Mouse (Mus musculus) inflammation-experienced regulatory T-cells, adult 6 months (primary cell): ENCODE measurements around the gene Fam149b. TPM values are rescaled to one million over a fixed set of nuclear protein-coding genes. Genes with fewer than 3 reads are reported as not detected.
"Not testable (repeated sequence)": the region's sequence is repeated elsewhere in the genome, so short reads cannot be mapped to it uniquely, and the experiment has no call there.

Source experiments
- ATAC-seq: one replicate; pipeline ENCODE4 v1.8.0; 2017
- polyA plus RNA-seq, 3 experiments: library from polyadenylated mRNA; unstranded; fragments of 100-300 nt; shearing (Covaris generic); gene quantifications; one replicate each; pipeline ENCODE4 v1.2.1; 2017

The Fam149b gene
- 10 to 100 TPM; 49.6 to 75.9 (median 55.1) TPM for polyA plus RNA-seq

GRCm38 (mm10) chr14:20347991-20348541 is at the start of gene Fam149b, which contains the start of gene Ecd:
Gene Fam149b (plus strand): TSS chr14:20348162.
Gene Ecd (minus strand): TSS chr14:20348121.
- ATAC-seq, result peak; percentile 96

- not testable (repeated sequence) for ATAC-seq
Observed at GRCm38 (mm10) chr14:20305085-20305484, 42.9 kb upstream of the Fam149b start.

GRCm38 (mm10) chr14:20315137-20315536 is 32.8 kb upstream of the Fam149b start:
- ATAC-seq, result no peak

GRCm38 (mm10) chr14:20319420-20319819 is 28.5 kb upstream of the Fam149b start:
- peak; percentile 46 for ATAC-seq

GRCm38 (mm10) chr14:20324196-20324595 is 23.8 kb upstream of the Fam149b start:
- no peak for ATAC-seq

GRCm38 (mm10) chr14:20328474-20328873 is 19.5 kb upstream of the Fam149b start:
- no peak for ATAC-seq

GRCm38 (mm10) chr14:20331316-20331715 is 16.6 kb upstream of the Fam149b start:
- ATAC-seq, result no peak

- no peak for ATAC-seq
Observed at GRCm38 (mm10) chr14:20339415-20339814, 8.5 kb upstream of the Fam149b start.

- peak; percentile 60 for ATAC-seq
Observed at GRCm38 (mm10) chr14:20340149-20340548, 7.8 kb upstream of the Fam149b start.

GRCm38 (mm10) chr14:20340866-20341265 is 7.1 kb upstream of the Fam149b start:
- ATAC-seq, result peak; percentile 79

- no peak for ATAC-seq
Observed at GRCm38 (mm10) chr14:20345885-20346284, 2.1 kb upstream of the Fam149b start.

- ATAC-seq, result peak; percentile 60
Observed at GRCm38 (mm10) chr14:20347441-20347990, 446 bp upstream of the Fam149b start.

GRCm38 (mm10) chr14:20363230-20363629 is 15.3 kb downstream of the Fam149b start:
- no peak for ATAC-seq

- no peak for ATAC-seq
Observed at GRCm38 (mm10) chr14:20368271-20368670, 20.3 kb downstream of the Fam149b start.

- no peak for ATAC-seq
Observed at GRCm38 (mm10) chr14:20370798-20371197, 22.8 kb downstream of the Fam149b start.

- no peak for ATAC-seq
Observed at GRCm38 (mm10) chr14:20371854-20372253, 23.9 kb downstream of the Fam149b start.

GRCm38 (mm10) chr14:20377112-20377521 is 29.2 kb downstream of the Fam149b start:
- ATAC-seq, result no peak

GRCm38 (mm10) chr14:20378313-20379061 is 30.5 kb downstream of the Fam149b start:
- peak; percentile 83 for ATAC-seq

- ATAC-seq, result no peak
Observed at GRCm38 (mm10) chr14:20379087-20379640, 31.2 kb downstream of the Fam149b start.

- peak; percentile 20 for ATAC-seq
Observed at GRCm38 (mm10) chr14:20379753-20380430, 31.9 kb downstream of the Fam149b start.

GRCm38 (mm10) chr14:20388441-20389129 is 40.6 kb downstream of the Fam149b start, which contains the start of gene Dnajc9:
Gene Dnajc9 (minus strand): TSS chr14:20388910.
- ATAC-seq, result peak; percentile 75

GRCm38 (mm10) chr14:20389446-20390079 is 41.6 kb downstream of the Fam149b start:
- ATAC-seq, result no peak
